Mouse (Mus musculus) regulatory T cell (primary cell): ENCODE data around the gene Akr1a1.

Source experiments
- in situ Hi-C: fragments of 300-600 bp; cut with MboI, MseI; formaldehyde crosslinking; loops from one replicate; pipeline ENCODE4 v1.15.1; 2025; ENCODE audit warnings: high pct_unique_total_duplicates

Gene Akr1a1

DNA sequence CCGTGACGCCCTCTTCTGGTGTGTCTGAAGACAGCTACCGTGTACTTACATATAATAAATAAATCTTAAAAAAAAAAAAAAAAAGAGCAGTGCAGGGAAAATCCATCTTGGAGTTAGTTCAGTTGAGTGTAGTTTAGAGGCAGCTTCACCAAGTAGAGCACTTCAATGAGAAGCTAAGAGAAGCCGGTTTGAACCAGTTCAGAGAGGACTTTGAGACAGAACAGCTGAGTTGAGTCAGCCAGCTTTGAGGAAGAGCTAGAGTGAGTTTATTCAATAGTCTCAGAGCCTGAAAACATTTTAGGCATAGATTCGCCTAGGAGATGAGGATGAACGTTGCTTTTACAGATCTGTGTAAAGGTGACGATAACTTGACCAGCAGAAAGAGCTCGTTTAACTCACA, 55.7 kb downstream of the Akr1a1 start:
- in situ Hi-C loops: no loop called here
